Mouse (Mus musculus) bone marrow, adult 2 months (tissue): ENCODE data around the gene 4933406M09Rik. TPM values are rescaled to one million over a fixed set of nuclear protein-coding genes. Genes with fewer than 3 reads are reported as not detected.

Experiments
- H3K27ac ChIP-seq: fragments of 200-500 bp; 2 replicates; pipeline ENCODE4 v1.5.1; 2012; ENCODE audit warnings: low read depth, mild to moderate bottlenecking, control low read depth, inconsistent platforms, low read length; ENCODE audit not compliant: control insufficient read depth, poor library complexity, insufficient read depth
- H3K4me1 ChIP-seq: fragments of 200-500 bp; 2 replicates; pipeline ENCODE4 v1.6.1; 2011; ENCODE audit warnings: low read length; ENCODE audit not compliant: control insufficient read depth, insufficient read depth
- H3K4me3 ChIP-seq: fragments of 200-500 bp; replicated peaks from 2 replicates; pipeline ENCODE3; 2011; ENCODE audit warnings: mild to moderate bottlenecking, low read depth, low read length, control low read depth; ENCODE audit not compliant: control insufficient read depth
- CTCF ChIP-seq: fragments of 200-500 bp; IDR thresholded peaks from 2 replicates; pipeline ENCODE4 v1.5.1; 2011; ENCODE audit warnings: low read length, control low read depth; ENCODE audit not compliant: control insufficient read depth, insufficient read depth
- POLR2A ChIP-seq: fragments of 200-500 bp; IDR thresholded peaks from 2 replicates; pipeline ENCODE4 v1.6.1; 2011; ENCODE audit warnings: low read depth, mild to moderate bottlenecking, control low read depth, low read length, borderline replicate concordance; ENCODE audit not compliant: control insufficient read depth
- WGBS: fragments of 180-500 bp; shearing (Covaris S2); methylation state at CpG from one replicate; pipeline ENCODE4 v1.1.7; 2018; 5-methylcytosine and 5-hydroxymethylcytosine counted together
- polyA plus RNA-seq: library from polyadenylated mRNA; stranded (reverse); fragments of >200 nt; gene quantifications from 2 replicates; pipeline ENCODE4 v1.2.4, GENCODE M21; 2011; ENCODE audit warnings: low replicate concordance; ENCODE audit not compliant: missing spikeins, insufficient read depth, insufficient read length

Gene 4933406M09Rik
- polyA plus RNA-seq, 1 experiment: not detected

DNA sequence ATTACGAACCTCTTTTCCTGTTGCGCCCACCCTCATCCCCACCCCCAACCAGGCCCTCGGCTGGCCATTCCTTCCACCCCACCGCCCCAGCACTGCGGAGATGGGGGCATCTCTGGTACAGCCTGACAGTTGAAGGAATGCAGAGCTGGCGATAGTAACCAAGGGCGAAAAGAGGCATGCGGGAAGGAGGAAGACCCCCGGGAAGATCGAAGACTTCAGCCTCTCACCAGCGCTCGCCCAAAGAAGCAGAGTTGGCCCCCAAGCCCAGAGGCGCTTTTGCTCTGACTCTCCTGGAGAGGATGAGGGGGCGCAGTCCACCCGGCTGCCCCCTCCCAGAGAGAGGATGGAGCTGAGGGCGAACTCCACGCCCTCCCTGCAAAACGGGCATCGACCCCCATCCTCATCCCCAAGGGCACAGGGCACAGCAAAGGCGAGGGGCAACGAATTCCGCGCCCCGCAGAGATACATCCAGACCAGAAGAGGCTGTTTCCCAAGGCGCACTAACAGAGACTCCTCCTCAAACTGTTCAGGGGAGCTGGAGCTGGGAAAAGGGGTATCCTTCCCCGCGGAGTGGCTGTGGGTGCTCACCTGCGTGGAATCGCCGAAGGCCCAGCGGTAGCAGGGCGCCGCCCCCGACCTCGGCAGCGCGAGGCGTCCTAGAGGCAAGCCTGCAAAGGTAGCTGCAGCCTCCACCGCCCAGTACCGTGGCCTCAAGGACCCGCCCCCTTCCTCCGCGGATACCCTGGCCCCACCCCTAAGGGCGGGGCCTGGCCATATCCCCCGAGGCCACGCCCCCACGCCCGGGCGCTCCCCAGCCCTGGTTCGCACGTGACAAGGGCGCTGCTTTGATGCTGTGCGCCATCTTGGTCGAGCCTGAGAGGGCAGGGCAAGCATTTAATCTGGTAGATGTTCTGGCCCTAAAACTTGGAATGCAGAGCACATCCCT is 41.5 kb upstream of the 4933406M09Rik start:
- Histone ChIP-seq H3K27ac (no peak overlapping the region), H3K4me3 (no peak overlapping the region), H3K4me1 (no peaks in the 10 kb centered on the region)
- TF ChIP-seq POLR2A (no peak), CTCF (no peak)
- WGBS: 12% methylated on average over 54 of the region's 54 CpGs

DNA sequence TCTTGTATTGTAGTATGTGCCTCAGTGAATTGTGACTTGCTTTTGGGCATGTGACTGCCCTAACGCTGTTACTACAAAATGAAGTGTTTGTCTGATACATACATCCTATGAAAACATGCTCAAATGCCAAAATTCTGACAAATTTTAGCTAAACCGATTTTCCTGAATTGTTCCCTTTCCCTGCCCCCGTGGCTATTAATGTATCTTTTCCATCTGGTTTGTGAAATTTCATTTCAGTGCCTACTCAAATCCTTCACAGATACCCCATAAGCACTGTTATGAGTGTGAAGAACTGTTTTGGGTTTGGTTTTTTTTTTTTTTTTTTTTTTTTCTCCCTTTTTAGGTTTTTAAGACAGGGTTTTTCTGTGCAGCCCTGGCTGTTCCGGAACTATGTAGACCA is 40.7 kb upstream of the 4933406M09Rik start:
- 90% methylated on average over 4 of the region's 4 CpGs for WGBS
- Histone ChIP-seq H3K4me1 (no peaks in the 10 kb centered on the region), H3K4me3 (no peak overlapping the region), H3K27ac (no peak overlapping the region)
- TF ChIP-seq CTCF (no peak), POLR2A (no peak)

- WGBS: 93% methylated on average over 9 of the region's 9 CpGs
- Histone ChIP-seq H3K4me3 (no peak overlapping the region), H3K27ac (no peak overlapping the region), H3K4me1 (no peaks in the 10 kb centered on the region; the same call in 1 of the 2 replicates)
- TF ChIP-seq CTCF (no peak), POLR2A (no peak)
Measured at GRCm38 (mm10) chr1:134347791-134348190, 37.9 kb upstream of the 4933406M09Rik start.

- TF ChIP-seq CTCF (no peak), POLR2A (no peak)
- WGBS: 93% methylated on average over 2 of the region's 2 CpGs
- no peaks in the 10 kb centered on the region; the same call in 1 of the 2 replicates for H3K4me1 ChIP-seq
- no peak overlapping the region for H3K27ac ChIP-seq
- H3K4me3 ChIP-seq: no peak overlapping the region
Measured at GRCm38 (mm10) chr1:134353326-134353725, 32.4 kb upstream of the 4933406M09Rik start.

GRCm38 (mm10) chr1:134357461-134357860 is 28.3 kb upstream of the 4933406M09Rik start:
- H3K4me1 ChIP-seq: peaks cover 2% of the 10 kb centered on the region; the same call in 1 of the 2 replicates
- TF ChIP-seq CTCF (no peak), POLR2A (no peak)
- no peak overlapping the region for H3K4me3 ChIP-seq
- no peak overlapping the region for H3K27ac ChIP-seq
- 81% methylated on average over 4 of the region's 4 CpGs for WGBS

DNA sequence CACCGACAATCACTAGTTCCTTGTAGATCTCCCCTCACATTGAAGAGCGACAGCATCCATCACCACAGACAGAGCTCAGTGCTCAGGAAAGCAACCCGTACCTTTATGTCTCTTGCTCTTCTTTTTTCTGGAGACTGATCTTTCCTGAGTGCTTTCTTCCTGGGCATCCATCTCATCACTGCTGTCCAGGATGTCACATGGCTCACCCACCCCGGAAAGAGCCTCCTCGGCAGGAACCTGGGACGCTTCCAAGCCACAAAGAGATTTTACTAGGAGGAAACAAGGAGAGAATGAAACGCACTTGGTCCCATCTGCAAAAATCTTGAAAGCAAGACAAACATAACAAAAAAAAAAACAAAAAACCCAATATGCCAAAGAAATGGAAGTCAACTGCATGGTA is 25.1 kb upstream of the 4933406M09Rik start:
- TF ChIP-seq POLR2A (no peak), CTCF (no peak)
- no peak overlapping the region for H3K27ac ChIP-seq
- H3K4me3 ChIP-seq: no peak overlapping the region
- H3K4me1 ChIP-seq: peaks cover 2% of the 10 kb centered on the region; the same call in 1 of the 2 replicates
- 41% methylated on average over 7 of the region's 7 CpGs for WGBS

DNA sequence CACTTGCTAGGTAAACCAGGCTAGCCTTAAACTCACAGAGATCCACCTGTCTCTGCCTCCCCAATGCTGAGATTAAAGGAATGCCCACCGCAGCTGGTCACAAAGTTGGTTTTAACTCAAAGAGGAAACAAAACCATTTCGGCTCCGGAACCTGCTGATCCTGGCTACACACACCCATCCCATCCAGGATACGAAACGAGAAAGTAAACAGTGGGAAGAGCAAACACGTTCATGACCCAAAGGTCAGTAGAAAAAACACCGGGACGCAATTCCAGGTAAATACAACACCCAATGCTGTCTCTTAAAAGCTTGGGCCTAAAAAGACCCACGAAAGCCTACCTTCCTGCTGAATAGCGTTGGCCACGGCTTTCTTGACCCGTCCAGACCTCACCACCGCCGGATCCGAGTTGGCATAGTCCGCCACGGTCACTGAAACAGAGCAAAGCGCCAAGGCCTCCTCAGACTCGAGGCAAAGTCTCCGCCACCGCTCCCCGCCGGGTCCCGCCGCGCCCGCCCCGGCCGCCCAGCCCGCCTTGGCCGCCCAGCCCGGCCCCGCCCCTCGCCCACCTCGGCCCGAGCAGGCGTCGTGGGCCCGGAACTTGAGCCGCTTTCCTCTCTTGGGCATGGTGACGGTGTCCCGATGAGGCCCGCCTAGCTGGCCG is 24.4 kb upstream of the 4933406M09Rik start:
- H3K27ac ChIP-seq: peak overlapping the region; percentile 94
- under 1% methylated on average over 32 of the region's 44 CpGs for WGBS
- H3K4me3 ChIP-seq: peak overlapping the region; percentile 99
- H3K4me1 ChIP-seq: peaks cover 2% of the 10 kb centered on the region; the same call in 1 of the 2 replicates
- no peak for TF ChIP-seq POLR2A
- TF ChIP-seq CTCF: no peak

- WGBS: under 1% methylated on average over 38 of the region's 38 CpGs
- Histone ChIP-seq H3K4me1 (peaks cover 2% of the 10 kb centered on the region; the same call in 1 of the 2 replicates), H3K4me3 (peak within 1 kb of the TSS; percentile 99), H3K27ac (peak within 1 kb of the TSS; percentile 94)
- TF ChIP-seq CTCF (no peak), POLR2A (peak; percentile 96)
Measured at GRCm38 (mm10) chr1:134361857-134362212, 23.9 kb upstream of the 4933406M09Rik start, which contains the start of gene Tmem183a. TSS of gene Tmem183a (minus strand) at chr1:134361979.
